Mouse (Mus musculus): ENCODE measurements around the gene Ncaph. TPM values are rescaled to one million over a fixed set of nuclear protein-coding genes. Genes with fewer than 3 reads are reported as not detected.
"Not testable (repeated sequence)": the region's sequence is repeated elsewhere in the genome, so short reads cannot be mapped to it uniquely, and the experiment has no call there.

The Ncaph gene
- polyA plus RNA-seq, 1 experiment: 2.9 TPM

GRCm38 (mm10) chr2:127140011-127140410, 6.3 kb upstream of the Ncaph start:
- TF ChIP-seq POLR2A (IDR thresholded peaks at IDR 0.05; ENCODE audit: borderline replicate concordance, extremely low read depth, low read depth, low read length) (no peak), CTCF (IDR thresholded peaks at IDR 0.05; ENCODE audit: insufficient read depth, low read length) (no peak)
- WGBS: 98% methylated on average over 7 of the region's 7 CpGs
- Histone ChIP-seq H3K4me3 (replicated peaks; ENCODE audit: extremely low read depth, low read depth, low read length) (no peak overlapping the region), H3K4me1 (ENCODE audit: control insufficient read depth, insufficient read depth, low read length) (peaks cover 12% of the 10 kb centered on the region)
- DNase-seq: no peak

GRCm38 (mm10) chr2:127139605-127140004, 5.9 kb upstream of the Ncaph start:
- no peak for DNase-seq
- H3K4me1 ChIP-seq (ENCODE audit: control insufficient read depth, insufficient read depth, low read length): peaks cover 12% of the 10 kb centered on the region
- TF ChIP-seq POLR2A (IDR thresholded peaks at IDR 0.05; ENCODE audit: borderline replicate concordance, extremely low read depth, low read depth, low read length) (no peak), CTCF (IDR thresholded peaks at IDR 0.05; ENCODE audit: insufficient read depth, low read length) (no peak)
- 100% methylated on average over 1 of the region's 1 CpGs for WGBS
- no peak overlapping the region for H3K4me3 ChIP-seq (replicated peaks; ENCODE audit: extremely low read depth, low read depth, low read length)

DNA sequence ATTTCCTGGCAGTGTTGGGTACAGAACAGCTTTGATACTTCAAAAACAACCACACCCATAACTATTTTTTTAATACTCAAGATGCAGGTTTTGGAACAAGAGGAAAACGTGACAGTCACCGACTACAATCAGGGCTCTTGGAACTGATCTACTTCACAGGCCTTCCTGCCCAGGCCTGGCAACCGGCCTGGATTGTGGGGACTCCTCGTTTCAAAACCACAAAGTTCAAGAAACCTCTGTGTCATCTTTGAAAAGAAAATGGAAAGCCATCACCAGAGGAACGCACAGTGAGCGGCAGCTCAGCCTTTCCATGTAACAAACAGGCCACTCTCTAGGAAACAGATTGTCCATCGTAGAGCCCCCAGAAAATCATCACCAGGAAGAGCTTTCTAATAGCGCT, 5.3 kb upstream of the Ncaph start:
- TF ChIP-seq POLR2A (IDR thresholded peaks at IDR 0.05; ENCODE audit: borderline replicate concordance, extremely low read depth, low read depth, low read length) (no peak), CTCF (IDR thresholded peaks at IDR 0.05; ENCODE audit: insufficient read depth, low read length) (no peak)
- Histone ChIP-seq H3K4me3 (replicated peaks; ENCODE audit: extremely low read depth, low read depth, low read length) (no peak overlapping the region), H3K4me1 (ENCODE audit: control insufficient read depth, insufficient read depth, low read length) (peaks cover 13% of the 10 kb centered on the region)
- 53% methylated on average over 8 of the region's 8 CpGs for WGBS
- DNase-seq: no peak

DNA sequence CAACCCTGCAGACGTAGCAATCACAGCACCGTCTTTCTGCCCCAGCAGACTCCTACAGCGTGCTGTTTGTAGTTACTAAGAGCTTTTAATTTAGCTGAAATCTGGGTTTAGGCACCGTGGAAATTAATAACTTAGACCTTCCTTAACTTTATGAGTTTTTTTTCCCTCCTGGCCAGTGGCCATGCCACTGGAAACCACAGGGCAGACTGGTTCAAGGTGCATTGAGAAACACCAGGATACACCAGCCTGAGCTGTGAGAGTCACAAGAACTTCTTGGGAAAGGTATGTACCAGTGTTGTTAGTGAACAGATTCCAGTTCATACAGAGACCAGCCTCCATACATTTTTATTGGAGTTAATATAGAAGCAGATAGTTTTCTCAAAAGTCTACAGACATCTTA, 4.7 kb upstream of the Ncaph start:
- TF ChIP-seq CTCF (IDR thresholded peaks at IDR 0.05; ENCODE audit: insufficient read depth, low read length) (no peak), POLR2A (IDR thresholded peaks at IDR 0.05; ENCODE audit: borderline replicate concordance, extremely low read depth, low read depth, low read length) (no peak)
- DNase-seq: no peak
- Histone ChIP-seq H3K4me3 (replicated peaks; ENCODE audit: extremely low read depth, low read depth, low read length) (no peak overlapping the region), H3K4me1 (ENCODE audit: control insufficient read depth, insufficient read depth, low read length) (peaks cover 14% of the 10 kb centered on the region)
- 68% methylated on average over 4 of the region's 4 CpGs for WGBS

DNA sequence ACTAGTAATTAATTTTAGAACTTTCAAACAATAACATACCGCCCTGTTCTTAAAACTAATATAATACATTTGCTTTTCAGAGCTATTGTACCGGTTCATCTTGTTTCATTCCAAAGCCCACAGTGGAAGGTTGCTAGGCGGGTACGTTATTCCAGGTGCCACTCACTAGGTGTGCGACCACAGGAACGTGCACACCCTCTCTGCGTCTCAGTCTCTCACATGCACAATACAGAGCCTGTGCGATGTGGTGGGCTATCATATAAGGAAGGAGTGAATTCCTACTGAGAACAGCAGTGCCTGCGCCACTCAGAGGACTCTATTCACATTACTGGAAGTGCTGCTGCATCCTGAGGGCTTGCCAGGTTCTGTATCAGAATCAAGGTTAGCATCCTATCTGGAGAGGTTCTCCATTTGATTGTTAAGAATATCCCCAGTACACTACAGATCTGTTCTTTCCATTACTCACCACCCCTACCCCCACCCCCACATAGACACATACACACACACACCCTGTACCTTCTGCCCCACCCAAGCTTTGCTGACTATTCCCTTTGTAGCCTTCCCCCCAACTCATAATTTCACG, 4.2 kb upstream of the Ncaph start:
- Histone ChIP-seq H3K4me3 (replicated peaks; ENCODE audit: extremely low read depth, low read depth, low read length) (no peak overlapping the region), H3K4me1 (ENCODE audit: control insufficient read depth, insufficient read depth, low read length) (peaks cover 14% of the 10 kb centered on the region)
- 63% methylated on average over 10 of the region's 10 CpGs for WGBS
- TF ChIP-seq CTCF (IDR thresholded peaks at IDR 0.05; ENCODE audit: insufficient read depth, low read length): no peak
- TF ChIP-seq POLR2A (IDR thresholded peaks at IDR 0.05; ENCODE audit: borderline replicate concordance, extremely low read depth, low read depth, low read length): no peak
- DNase-seq: no peak

GRCm38 (mm10) chr2:127136979-127137378, 3.2 kb upstream of the Ncaph start:
- 2% methylated on average over 5 of the region's 5 CpGs for WGBS
- Histone ChIP-seq H3K4me1 (ENCODE audit: control insufficient read depth, insufficient read depth, low read length) (peaks cover 13% of the 10 kb centered on the region), H3K4me3 (replicated peaks; ENCODE audit: extremely low read depth, low read depth, low read length) (peak overlapping the region; percentile 13)
- peak; percentile 28 for DNase-seq
- TF ChIP-seq CTCF (IDR thresholded peaks at IDR 0.05; ENCODE audit: insufficient read depth, low read length) (no peak), POLR2A (IDR thresholded peaks at IDR 0.05; ENCODE audit: borderline replicate concordance, extremely low read depth, low read depth, low read length) (no peak)

- H3K4me3 ChIP-seq (replicated peaks; ENCODE audit: extremely low read depth, low read depth, low read length); DNase-seq: not testable (repeated sequence)
- 38% methylated on average over 3 of the region's 3 CpGs for WGBS
- peaks cover 11% of the 10 kb centered on the region for H3K4me1 ChIP-seq (ENCODE audit: control insufficient read depth, insufficient read depth, low read length)
Measured at GRCm38 (mm10) chr2:127135255-127135654, 1.5 kb upstream of the Ncaph start.

GRCm38 (mm10) chr2:127131353-127131752, 2.4 kb downstream of the Ncaph start:
- DNase-seq: no peak
- no peak overlapping the region for H3K4me3 ChIP-seq (replicated peaks; ENCODE audit: extremely low read depth, low read depth, low read length)
- H3K4me1 ChIP-seq (ENCODE audit: control insufficient read depth, insufficient read depth, low read length): peaks cover 2% of the 10 kb centered on the region; the same call in 1 of the 2 replicates
- WGBS: 31% methylated on average over 8 of the region's 8 CpGs
- TF ChIP-seq CTCF (IDR thresholded peaks at IDR 0.05; ENCODE audit: insufficient read depth, low read length) (no peak), POLR2A (IDR thresholded peaks at IDR 0.05; ENCODE audit: borderline replicate concordance, extremely low read depth, low read depth, low read length) (no peak)

- TF ChIP-seq CTCF (IDR thresholded peaks at IDR 0.05; ENCODE audit: insufficient read depth, low read length) (no peak), POLR2A (IDR thresholded peaks at IDR 0.05; ENCODE audit: borderline replicate concordance, extremely low read depth, low read depth, low read length) (no peak)
- Histone ChIP-seq H3K4me1 (ENCODE audit: control insufficient read depth, insufficient read depth, low read length) (0 out of 2 replicates have a peak, but pooled peaks cover 2% of the 10 kb centered on the region), H3K4me3 (replicated peaks; ENCODE audit: extremely low read depth, low read depth, low read length) (no peak overlapping the region)
- no peak for DNase-seq
- 80% methylated on average over 5 of the region's 5 CpGs for WGBS
Measured at GRCm38 (mm10) chr2:127128926-127129325, 4.8 kb downstream of the Ncaph start.

DNA sequence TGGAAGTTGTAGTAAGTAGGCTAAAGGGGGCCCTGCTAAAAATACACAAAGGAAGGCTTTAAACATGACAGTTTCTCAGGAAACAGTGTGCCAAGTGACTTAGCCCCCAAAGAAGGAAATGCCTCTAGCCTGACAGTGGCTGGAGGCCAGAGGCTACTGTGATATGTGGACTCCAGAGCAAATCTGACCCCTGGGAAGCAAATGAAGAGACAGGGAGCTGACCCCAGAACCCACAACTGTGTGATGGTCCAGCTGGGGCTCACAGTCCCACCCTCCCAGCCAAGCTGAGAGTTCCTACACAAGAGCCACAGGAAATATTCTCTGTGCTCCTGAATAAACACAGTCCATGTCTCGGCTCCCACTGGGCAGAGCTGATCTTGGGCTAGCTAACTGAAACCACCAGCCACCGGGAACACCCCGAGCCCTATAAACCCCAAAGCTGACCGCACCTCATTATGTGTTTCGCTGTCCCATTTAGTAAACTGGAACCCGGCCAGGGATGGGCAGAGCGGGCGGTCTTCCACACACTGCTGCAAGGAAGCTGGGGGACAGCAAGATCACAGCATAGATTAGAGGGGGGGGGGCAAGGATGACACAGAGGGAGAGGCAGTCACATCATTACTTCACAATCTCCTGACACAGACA, 12.0 kb downstream of the Ncaph start:
- no peak for TF ChIP-seq CTCF (IDR thresholded peaks at IDR 0.05; ENCODE audit: insufficient read depth, low read length)
- TF ChIP-seq POLR2A (IDR thresholded peaks at IDR 0.05; ENCODE audit: borderline replicate concordance, extremely low read depth, low read depth, low read length): no peak
- DNase-seq: no peak
- Histone ChIP-seq H3K4me3 (replicated peaks; ENCODE audit: extremely low read depth, low read depth, low read length) (peak overlapping the region; percentile 52), H3K4me1 (ENCODE audit: control insufficient read depth, insufficient read depth, low read length) (peaks cover 13% of the 10 kb centered on the region)
- 39% methylated on average over 8 of the region's 8 CpGs for WGBS

Measured in lung, adult 2 months (tissue).